Mouse (Mus musculus) G1E (cell line): Measurements from ENCODE around the gene Prss45. TPM values are rescaled to one million over a fixed set of nuclear protein-coding genes. Genes with fewer than 3 reads are reported as not detected.

ENCODE experiments used
- ATAC-seq: 2 replicates; pipeline ENCODE4 v1.8.0; 2016; ENCODE audit warnings: mild to moderate bottlenecking; ENCODE audit not compliant: insufficient number of reproducible peaks, poor library complexity, low FRiP score, severe bottlenecking; ENCODE audit errors: extremely low read depth
- DNase-seq: peaks from one replicate; pipeline ENCODE4 v3.0.0; 2012; ENCODE audit warnings: low spot score
- H3K27me3 ChIP-seq: 2 replicates; pipeline ENCODE4 v1.6.1; 2012; ENCODE audit warnings: mild to moderate bottlenecking, low read length, inconsistent platforms; ENCODE audit not compliant: insufficient read depth
- H3K36me3 ChIP-seq: replicated peaks from 2 replicates; pipeline ENCODE3; 2012; ENCODE audit warnings: mild to moderate bottlenecking, inconsistent platforms
- H3K4me1 ChIP-seq: 2 replicates; pipeline ENCODE4 v1.6.1; 2012; ENCODE audit warnings: low read depth, low read length, inconsistent platforms, mixed read lengths; ENCODE audit not compliant: insufficient read depth
- H3K4me3 ChIP-seq: 2 replicates; pipeline ENCODE4 v1.5.1; 2012; ENCODE audit warnings: low read depth, mild to moderate bottlenecking, inconsistent platforms, low read length, moderate library complexity, mixed read lengths
- H3K9me3 ChIP-seq: replicated peaks from 2 replicates; pipeline ENCODE4 v1.6.1; 2012; ENCODE audit warnings: inconsistent platforms
- CTCF ChIP-seq: IDR thresholded peaks from 2 replicates; pipeline ENCODE4 v1.5.1; 2012; ENCODE audit warnings: low read depth, low read length, inconsistent platforms, mixed read lengths
- GATA1 ChIP-seq: IDR thresholded peaks from 2 replicates; pipeline ENCODE4 v1.6.1; 2012; ENCODE audit warnings: borderline replicate concordance, low read length, inconsistent platforms, mixed read lengths
- GATA2 ChIP-seq: IDR thresholded peaks from 2 replicates; pipeline ENCODE4 v1.6.1; 2012; ENCODE audit warnings: low read depth, low read length, inconsistent platforms, borderline replicate concordance
- POLR2AphosphoS5 ChIP-seq: IDR thresholded peaks from 2 replicates; pipeline ENCODE4 v1.6.1; 2012; ENCODE audit warnings: low read depth, low read length, inconsistent platforms; ENCODE audit not compliant: insufficient replicate concordance
- TAL1 ChIP-seq: conservative IDR thresholded peaks from 2 replicates; pipeline ENCODE4 v1.6.1; 2012; ENCODE audit warnings: low read depth, low read length, inconsistent platforms, mixed read lengths
- polyA plus RNA-seq: library from polyadenylated mRNA; stranded (reverse); fragments of >175 nt; gene quantifications from 2 replicates; pipeline ENCODE4 v1.2.3, GENCODE M21; 2012
- total RNA-seq, 2 experiments: library from RNA; stranded (forward) in 1 of 2; stranded (reverse) in 1 of 2; fragments of 200-1000 nt in 1 of 2; fragments of >200 nt in 1 of 2; fragmentation: Nextera tagmentation in 1 of 2; gene quantifications; 2 replicates each; pipeline ENCODE4 v1.2.3; 2014 to 2017

Prss45 gene
- total and polyA plus RNA-seq, 3 experiments: 0.11 TPM; not detected in 2

DNA sequence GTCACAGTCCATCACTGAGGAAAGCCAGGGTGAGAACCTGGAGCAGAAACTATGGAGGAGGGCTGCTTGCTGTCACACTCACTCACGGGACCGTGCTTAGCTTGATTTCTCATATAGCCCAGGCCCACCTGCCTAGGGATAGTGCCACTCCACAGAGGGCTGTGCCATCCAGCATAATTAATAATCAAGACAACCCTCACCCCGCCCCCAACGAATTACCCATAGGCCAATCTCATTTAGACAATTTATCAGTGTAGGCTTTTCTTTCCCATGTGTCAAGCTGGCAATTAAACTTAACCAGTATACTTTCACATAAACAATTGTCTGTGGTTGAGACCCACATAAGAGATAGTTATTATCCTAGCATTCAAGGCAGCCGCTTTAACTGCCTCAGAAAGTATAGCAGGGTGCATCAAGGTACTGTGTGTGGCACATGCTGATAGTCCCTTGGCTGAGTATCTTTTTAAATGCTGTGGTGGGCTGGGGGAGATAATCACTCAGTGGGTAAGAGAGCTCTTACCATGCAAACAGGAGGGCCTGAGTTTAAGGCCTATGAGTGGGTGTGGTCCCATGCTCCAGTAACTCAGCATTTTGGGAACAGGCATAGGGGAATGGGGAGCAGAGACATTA lies 24.7 kb downstream of the Prss45 start:
- H3K36me3 ChIP-seq: no peaks in the 10 kb centered on the region
- H3K4me1 ChIP-seq: no peaks in the 10 kb centered on the region
- no peaks in the 10 kb centered on the region for H3K9me3 ChIP-seq
- peaks cover 14% of the 10 kb centered on the region for H3K27me3 ChIP-seq
- ATAC-seq: no peak
- TF ChIP-seq TAL1 (no peak), POLR2AphosphoS5 (no peak), CTCF (no peak), GATA1 (no peak)
- no peak overlapping the region for H3K4me3 ChIP-seq
- DNase-seq: no peak

- DNase-seq (peak; percentile 64), ATAC-seq (no peak)
- H3K4me3 ChIP-seq: no peak overlapping the region
- H3K4me1 ChIP-seq: no peaks in the 10 kb centered on the region
- no peak for TF ChIP-seq GATA2
- TF ChIP-seq CTCF: peak; percentile 83
- no peaks in the 10 kb centered on the region for H3K36me3 ChIP-seq
- no peaks in the 10 kb centered on the region for H3K9me3 ChIP-seq
- H3K27me3 ChIP-seq: peaks cover 25% of the 10 kb centered on the region
Measured at GRCm38 (mm10) chr9:110871030-110871429, 36.6 kb downstream of the Prss45 start.

DNA sequence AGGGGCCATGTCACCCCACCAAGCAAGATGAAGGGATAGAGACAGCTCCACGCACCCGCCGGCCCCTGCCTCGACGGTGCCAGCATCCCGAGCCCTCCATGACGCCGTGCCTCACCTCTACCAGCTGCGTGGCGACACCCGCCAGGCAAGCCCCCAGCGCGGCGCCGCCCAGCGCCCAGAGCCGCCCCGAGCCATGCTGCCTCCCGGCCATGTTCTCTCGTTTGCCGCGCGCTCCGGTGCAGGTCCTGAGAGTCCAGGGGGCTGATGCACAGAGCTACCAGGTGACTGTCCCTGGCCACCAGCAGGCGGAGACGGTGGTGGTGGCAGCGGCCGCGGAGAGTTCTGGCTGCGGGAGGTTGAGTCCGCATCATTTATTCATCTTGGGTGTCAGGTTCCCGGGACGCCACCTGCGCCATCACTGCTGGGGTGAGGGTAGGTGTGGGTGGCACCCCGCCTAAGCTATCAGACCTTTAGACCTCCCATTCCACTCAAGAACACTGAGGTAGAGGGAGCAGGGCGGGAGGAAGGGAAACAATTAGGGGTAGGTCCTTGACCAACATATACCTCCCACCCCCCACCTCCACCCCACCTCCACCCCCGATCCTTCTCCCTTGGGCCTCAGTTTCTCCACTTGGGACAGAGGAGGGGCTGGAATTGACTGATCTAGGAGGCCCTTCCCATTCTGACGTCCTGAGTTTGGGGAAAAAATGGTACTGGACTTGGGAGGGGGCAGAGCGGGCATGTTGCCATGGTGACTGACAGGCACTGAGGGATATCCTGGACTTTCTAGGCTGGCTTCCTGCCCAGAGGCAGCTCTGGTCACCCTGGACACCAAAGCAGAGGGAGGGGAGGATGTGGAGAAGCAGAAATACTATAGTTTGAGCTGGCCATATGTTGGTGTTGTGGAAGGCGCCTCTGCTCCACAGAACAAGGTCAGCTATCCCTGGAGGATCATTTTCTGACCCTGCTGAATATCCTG lies 39.6 kb downstream of the Prss45 start:
- no peak for ATAC-seq
- TF ChIP-seq GATA2 (no peak), POLR2AphosphoS5 (no peak), CTCF (no peak), GATA1 (no peak), TAL1 (no peak)

DNA sequence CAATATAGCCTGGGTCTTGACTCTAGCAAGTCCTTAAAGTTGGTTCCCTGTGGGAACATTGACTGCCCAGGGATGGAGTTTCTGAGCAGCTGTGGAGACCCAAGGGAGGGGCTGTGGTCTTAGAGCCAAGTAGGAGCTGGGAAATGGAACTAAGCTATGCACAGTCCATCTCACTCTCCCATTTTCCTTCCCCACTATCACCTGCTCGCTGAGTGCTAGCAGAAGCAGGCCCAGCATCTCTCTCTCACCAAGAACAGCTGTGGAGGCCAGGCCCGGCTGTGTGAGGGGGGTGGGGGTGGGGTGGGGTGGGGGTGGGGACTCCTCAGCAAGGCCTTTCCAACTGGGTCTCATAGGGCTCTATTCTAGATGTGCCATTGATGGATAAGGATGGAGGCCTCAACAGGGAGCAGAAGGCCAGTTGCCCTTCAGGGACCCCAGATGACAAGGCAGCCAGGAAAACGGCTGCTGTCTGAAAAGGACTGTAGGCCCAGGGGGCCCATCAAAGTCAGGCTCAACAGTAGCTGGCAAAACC lies 40.3 kb downstream of the Prss45 start:
- DNase-seq (no peak), ATAC-seq (no peak)
- TF ChIP-seq TAL1: no peak
- no peak for TF ChIP-seq GATA1
- TF ChIP-seq POLR2AphosphoS5: no peak
- TF ChIP-seq GATA2: no peak
- TF ChIP-seq CTCF: no peak
- H3K27me3 ChIP-seq: peaks cover 27% of the 10 kb centered on the region
- H3K4me3 ChIP-seq: no peak overlapping the region
- no peaks in the 10 kb centered on the region for H3K4me1 ChIP-seq
- no peaks in the 10 kb centered on the region for H3K9me3 ChIP-seq
- H3K36me3 ChIP-seq: no peaks in the 10 kb centered on the region

More for the DNA sequence above, 39.6 kb downstream of the Prss45 start:
- no peaks in the 10 kb centered on the region for H3K36me3 ChIP-seq
- peaks cover 27% of the 10 kb centered on the region for H3K27me3 ChIP-seq
- DNase-seq: no peak
- no peaks in the 10 kb centered on the region for H3K9me3 ChIP-seq
- H3K4me1 ChIP-seq: no peaks in the 10 kb centered on the region
- H3K4me3 ChIP-seq: no peak overlapping the region

- TF ChIP-seq POLR2AphosphoS5: no peak
- no peak for TF ChIP-seq CTCF
- TF ChIP-seq GATA1: no peak
- TF ChIP-seq TAL1: no peak
- TF ChIP-seq GATA2: no peak
- Histone ChIP-seq H3K4me3 (no peak overlapping the region), H3K9me3 (no peaks in the 10 kb centered on the region), H3K4me1 (no peaks in the 10 kb centered on the region), H3K36me3 (no peaks in the 10 kb centered on the region), H3K27me3 (peaks cover 32% of the 10 kb centered on the region)
- ATAC-seq (no peak), DNase-seq (no peak)
Measured at GRCm38 (mm10) chr9:110875288-110875695, 40.9 kb downstream of the Prss45 start.

- Histone ChIP-seq H3K36me3 (no peaks in the 10 kb centered on the region), H3K4me3 (no peak overlapping the region), H3K9me3 (no peaks in the 10 kb centered on the region), H3K4me1 (no peaks in the 10 kb centered on the region), H3K27me3 (peaks cover 32% of the 10 kb centered on the region)
- no peak for TF ChIP-seq CTCF
- no peak for TF ChIP-seq TAL1
- no peak for TF ChIP-seq POLR2AphosphoS5
- no peak for TF ChIP-seq GATA1
- TF ChIP-seq GATA2: no peak
- DNase-seq (no peak), ATAC-seq (no peak)
Measured at GRCm38 (mm10) chr9:110877353-110877752, 43.0 kb downstream of the Prss45 start.
